Mouse (Mus musculus) embryonic stem cell, embryonic (primary cell): Measurements from ENCODE around the gene Gm9833.

Experiments
- CTCF ChIA-PET, 4 experiments: fragments of 300-600 bp in 2 of 4; fragments of 350-600 bp in 2 of 4; sonication (Branson Sonifier 250); formaldehyde crosslinking; loops; one replicate each; lab custom pipeline; 2022; ENCODE audit warnings: inconsistent platforms in 2 of 4; lab: Charles Lee
- POLR2A ChIA-PET, 4 experiments: fragments of 300-600 bp in 2 of 4; fragments of 350-600 bp in 2 of 4; sonication (Branson Sonifier 250); formaldehyde crosslinking; loops; one replicate each; lab custom pipeline; 2022; ENCODE audit warnings: antibody characterized with exemption in 4 of 4, inconsistent platforms in 1 of 4; lab: Charles Lee

Gm9833 gene

GRCm38 (mm10) chr3:10112660-10113059, 24.8 kb downstream of the Gm9833 start:
- ChIA-PET CTCF (no interaction called here), POLR2A (no interaction called here)

GRCm38 (mm10) chr3:10116531-10116930, 28.6 kb downstream of the Gm9833 start:
- ChIA-PET POLR2A (no interaction called here), CTCF (no interaction called here)

DNA sequence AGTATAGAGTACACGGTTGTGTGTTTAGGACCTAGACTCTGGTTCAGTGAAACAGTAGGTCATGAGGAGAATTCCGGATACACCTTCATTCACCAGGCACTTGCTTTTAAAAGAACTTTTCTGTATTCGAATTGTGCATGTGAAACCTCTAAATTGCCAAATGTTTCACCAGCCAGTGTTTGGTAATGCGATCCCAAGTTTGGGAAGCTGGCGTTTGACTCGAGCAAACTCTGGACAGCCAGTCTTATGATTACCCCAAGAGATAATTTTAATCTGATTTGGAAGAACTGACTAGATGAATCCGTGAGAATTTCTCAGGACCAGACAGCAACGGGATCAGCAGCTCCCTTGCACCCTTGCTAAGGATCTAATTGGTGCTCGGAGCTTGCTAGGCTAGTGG, 33.3 kb downstream of the Gm9833 start:
- CTCF ChIA-PET, result interaction anchor here in 2 of 4 experiments (0.6 to 1.0 kb wide), 2 partner anchors 112 kb away, joined by 3 read pairs; no protein-coding TSS in a partner anchor
- POLR2A ChIA-PET, result no interaction called here

DNA sequence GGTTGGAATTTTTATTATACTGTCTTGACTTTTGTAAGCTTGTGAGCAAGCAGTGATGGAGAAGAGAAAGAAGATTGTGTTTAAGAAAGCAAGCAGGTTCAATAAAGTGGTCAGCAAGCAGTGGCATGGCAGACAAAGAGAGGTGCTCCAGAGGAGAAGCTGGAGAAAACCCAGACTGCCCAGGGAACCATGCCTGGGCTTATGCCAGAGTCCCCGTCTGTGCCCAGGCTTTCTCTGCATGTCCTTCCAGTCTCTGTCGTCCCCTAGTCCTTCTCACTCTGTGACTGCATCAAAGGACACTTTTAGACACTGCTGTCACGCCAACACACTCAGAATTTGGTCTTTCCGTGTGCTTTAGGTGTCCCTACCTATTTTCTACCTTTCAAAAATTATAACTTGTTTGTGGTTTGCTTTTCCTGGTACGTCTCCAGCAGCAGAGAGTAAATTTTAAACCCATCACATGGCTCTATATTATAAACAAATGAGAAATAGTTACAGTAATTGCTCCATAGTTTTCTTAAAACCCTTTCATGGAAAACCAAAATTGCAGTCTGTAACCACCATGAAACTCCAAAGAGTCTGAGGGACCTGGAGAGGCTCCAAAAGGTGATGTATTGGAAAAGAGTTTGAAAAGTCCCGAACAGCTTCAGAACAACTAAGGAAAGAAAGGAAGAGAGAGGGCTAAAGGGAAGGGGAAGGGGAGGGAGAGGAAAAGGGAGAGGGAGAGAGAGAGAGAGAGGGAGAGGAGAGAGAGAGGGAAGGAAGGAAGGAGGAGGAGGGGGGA, 34.2 kb downstream of the Gm9833 start:
- ChIA-PET CTCF (no interaction called here), POLR2A (no interaction called here)

DNA sequence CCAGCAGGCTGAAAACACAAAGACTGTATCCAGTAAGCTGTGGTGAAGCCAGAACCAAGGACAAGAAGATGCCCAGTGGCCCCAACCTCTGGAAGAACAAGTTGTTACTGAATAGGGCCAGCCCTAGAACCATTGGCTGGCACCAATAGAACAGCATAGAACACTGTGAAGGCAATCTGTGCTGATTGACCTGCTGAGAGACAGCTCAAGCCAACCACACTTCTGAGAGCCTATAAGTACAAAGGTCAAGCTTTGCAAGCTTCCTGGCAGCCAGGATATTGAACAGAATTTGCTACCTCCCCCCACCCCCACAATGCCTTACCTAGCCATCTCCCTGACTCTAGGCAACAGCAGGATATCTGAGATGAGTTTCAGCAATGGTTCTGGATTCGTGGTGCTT, 35.7 kb downstream of the Gm9833 start:
- ChIA-PET POLR2A (no interaction called here), CTCF (no interaction called here)

- ChIA-PET POLR2A (no interaction called here), CTCF (no interaction called here)
Measured at GRCm38 (mm10) chr3:10124071-10124470, 36.2 kb downstream of the Gm9833 start.

DNA sequence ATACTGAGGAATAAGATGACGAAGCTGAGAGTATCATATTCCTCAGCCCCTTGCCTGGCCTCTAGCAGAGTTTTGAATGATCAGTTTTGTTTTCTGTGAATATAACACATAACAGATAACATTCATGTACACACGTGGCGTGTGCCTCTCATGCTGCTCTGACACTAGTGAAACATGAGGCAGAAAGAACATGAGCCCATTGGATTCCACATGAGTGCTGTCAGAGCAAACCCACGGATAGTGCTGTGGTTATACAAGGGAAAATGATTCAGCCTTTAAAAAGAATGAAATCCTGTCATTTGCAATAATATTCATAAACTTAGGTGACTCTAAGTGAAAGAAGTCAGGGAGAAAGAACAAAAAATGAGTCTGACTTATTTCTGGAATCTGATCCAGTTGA, 37.4 kb downstream of the Gm9833 start:
- ChIA-PET POLR2A (no interaction called here), CTCF (no interaction called here)

DNA sequence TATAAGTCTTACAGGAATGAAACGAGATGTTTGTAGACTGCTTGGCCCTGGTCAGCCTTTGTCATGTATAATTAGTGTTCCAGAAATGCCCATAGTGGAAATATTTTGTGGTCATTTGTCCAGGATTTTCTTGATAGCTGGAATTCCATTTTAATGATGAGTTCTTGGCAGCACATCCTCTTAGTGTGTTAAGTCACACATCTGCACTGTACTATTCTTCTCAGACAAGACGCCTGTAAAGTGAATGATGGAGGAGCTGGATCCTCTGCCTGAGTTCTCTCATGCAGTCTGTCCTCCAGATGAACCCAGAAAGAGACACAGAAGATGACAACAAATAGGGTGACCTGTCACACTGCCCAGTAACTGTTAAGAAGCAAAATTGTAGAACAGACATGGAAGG, 38.1 kb downstream of the Gm9833 start:
- CTCF ChIA-PET, result no interaction called here
- POLR2A ChIA-PET, result interaction anchor here in 1 of 4 experiments (0.6 kb wide), 1 partner anchor 116 kb away, joined by 3 read pairs; no protein-coding TSS in a partner anchor

DNA sequence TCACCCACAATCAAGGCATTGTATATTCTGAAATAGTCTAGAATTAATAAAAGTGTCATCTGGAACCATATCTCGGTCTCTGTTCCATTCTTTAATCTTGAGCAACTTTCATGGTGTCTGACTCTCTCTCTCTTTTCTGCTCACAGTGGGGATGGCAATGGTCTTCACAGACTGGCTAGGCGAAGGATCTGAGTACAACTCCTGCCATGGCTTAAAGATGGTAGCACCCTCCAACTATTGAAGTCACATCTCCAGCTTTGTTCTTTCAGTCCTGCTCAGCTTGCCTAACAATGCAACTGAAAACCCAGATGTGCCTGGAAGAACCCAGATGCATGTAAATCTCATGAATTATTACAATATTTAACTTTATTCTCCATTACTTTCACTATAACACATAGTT, 38.6 kb downstream of the Gm9833 start:
- ChIA-PET CTCF (no interaction called here), POLR2A (interaction anchor here in 1 of 4 experiments (0.6 kb wide), 1 partner anchor 117 kb away, joined by 3 read pairs; no protein-coding TSS in a partner anchor)

DNA sequence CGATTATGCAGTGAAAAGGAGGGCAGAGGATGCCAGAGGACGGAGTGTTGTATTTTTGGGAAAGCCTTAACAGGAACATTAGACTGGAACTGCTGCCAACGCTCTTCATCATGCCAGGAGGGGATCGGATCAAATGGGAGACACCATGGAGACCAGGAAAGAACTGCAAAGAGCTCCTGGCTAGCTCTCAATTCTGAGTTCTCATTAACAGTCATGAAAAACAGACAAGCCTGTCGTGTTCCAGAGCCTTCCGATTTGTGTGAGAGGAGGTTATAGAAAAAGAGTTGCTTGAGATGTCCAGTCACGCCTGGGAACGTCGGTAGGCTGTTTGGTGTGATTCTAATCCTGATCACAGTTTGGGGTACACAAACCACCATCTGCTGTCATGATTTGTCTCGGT, 39.0 kb downstream of the Gm9833 start:
- ChIA-PET POLR2A (no interaction called here), CTCF (no interaction called here)

DNA sequence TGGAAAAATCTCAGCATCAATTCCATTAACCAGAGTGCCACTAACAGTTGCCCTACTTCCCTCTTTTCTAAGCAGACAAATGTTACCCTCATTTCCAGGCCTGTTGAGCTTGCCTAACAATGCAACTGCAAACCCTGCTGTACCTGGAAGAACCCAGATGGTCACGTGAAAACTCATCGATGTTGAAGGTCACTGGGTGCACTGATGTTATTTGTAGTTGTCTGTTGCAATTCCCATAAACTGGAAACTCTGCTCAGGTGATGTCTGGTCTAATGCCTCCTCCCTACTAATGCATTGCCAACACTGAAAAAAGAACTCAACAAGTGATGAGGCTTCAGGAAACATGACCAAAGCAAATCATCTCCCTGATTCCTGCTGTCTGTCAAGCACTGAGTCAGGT, 39.6 kb downstream of the Gm9833 start:
- ChIA-PET POLR2A (no interaction called here), CTCF (no interaction called here)
